Mouse (Mus musculus) gastrocnemius, postnatal 14 days (tissue): ENCODE data around the gene Ano6. TPM values are rescaled to one million over a fixed set of nuclear protein-coding genes. Genes with fewer than 3 reads are reported as not detected.

Experiments
- DNase-seq: peaks from one replicate; pipeline ENCODE4 v3.0.0; 2021; ENCODE audit warnings: mixed read lengths
- intact Hi-C: fragments of 180-260 bp; cut with DNase I; formaldehyde crosslinking; loops from one replicate; pipeline ENCODE4 v1.15.1; 2025; ENCODE audit warnings: low total_unique reads
- long read RNA-seq, 2 experiments: library from polyadenylated mRNA; stranded (forward); transcript quantifications; one replicate each; pipeline ENCODE4 v2.0.0; 2021
- total RNA-seq, 2 experiments: library from RNA; stranded (reverse); gene quantifications; 2 replicates each; pipeline ENCODE4 v1.2.3; 2021

Ano6 gene
- 10 to 100 TPM; 41.5 to 51.9 TPM for total RNA-seq
- long read RNA-seq, experiment 1, full-length matches to known transcripts, result 16 of 23 reads
- long read RNA-seq, experiment 1, partial matches to known transcripts, result 5 of 23 reads
- long read RNA-seq, experiment 1, other reads (novel, unspliced or antisense), result 2 of 23 reads
- long read RNA-seq, experiment 2, full-length matches to known transcripts, result 18 of 31 reads
- long read RNA-seq, experiment 2, partial matches to known transcripts, result 7 of 31 reads
- long read RNA-seq, experiment 2, other reads (novel, unspliced or antisense), result 6 of 31 reads

DNA sequence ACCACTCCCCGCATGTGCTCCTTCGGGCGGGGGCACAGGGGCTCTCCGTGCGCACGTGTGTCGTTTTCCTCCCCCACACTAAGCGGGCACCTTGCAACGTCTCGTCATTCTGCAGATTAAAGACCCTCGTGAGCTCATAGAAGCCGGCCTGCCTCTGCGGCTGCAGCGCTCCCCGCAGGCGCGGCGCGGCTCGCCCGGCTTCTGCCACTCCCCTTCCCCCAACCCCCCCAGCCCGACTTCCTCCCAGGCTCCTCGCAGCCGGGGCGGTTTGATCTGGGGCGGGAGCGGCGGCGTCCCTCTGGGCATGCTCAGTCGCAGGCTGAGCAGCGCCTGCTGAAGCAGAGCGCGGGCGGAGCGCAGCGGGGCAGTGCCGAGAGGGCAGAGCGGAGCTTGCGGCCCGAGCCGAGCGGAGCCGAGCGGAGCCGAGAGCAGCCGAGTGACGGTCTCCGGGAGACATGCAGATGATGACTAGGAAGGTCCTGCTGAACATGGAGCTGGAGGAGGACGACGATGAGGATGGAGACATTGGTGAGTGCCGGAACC, at the start of gene Ano6:
TSS of gene Ano6 (plus strand) at position 315 of the 543 bp plus-strand sequence.
- peak; percentile 95 for DNase-seq
- intact Hi-C loops, result loop anchor here (10.0 kb wide), 1 partner anchor 54 kb away; no protein-coding TSS in a partner anchor

DNA sequence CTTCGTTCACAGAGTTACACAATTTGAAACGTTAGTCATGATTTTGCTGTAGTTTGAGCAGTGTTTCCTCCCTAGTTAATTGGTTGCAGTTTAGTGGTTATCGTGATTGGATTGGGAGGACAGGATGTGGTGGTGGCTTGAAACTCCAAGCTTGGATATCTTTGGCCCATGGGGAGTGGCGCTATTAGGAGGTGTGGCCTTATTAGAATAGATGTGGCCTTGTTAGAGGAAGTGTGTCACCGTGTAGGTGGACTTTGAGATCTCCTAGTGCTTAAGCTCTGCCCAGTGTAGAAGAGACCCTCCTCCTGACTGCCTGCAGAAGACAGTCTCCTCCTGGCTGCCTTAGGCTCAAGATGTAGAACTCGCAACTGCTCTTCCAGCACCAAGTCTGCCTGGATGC, 47.7 kb upstream of the Ano6 start:
- intact Hi-C loops, result no loop called here
- no peak for DNase-seq

GRCm38 (mm10) chr15:95743856-95744255, 46.8 kb upstream of the Ano6 start:
- intact Hi-C loops, result no loop called here
- no peak for DNase-seq

GRCm38 (mm10) chr15:95745346-95746106, 45.1 kb upstream of the Ano6 start:
- intact Hi-C loops, result no loop called here

GRCm38 (mm10) chr15:95746513-95746912, 44.1 kb upstream of the Ano6 start:
- intact Hi-C loops, result no loop called here
- DNase-seq, result no peak

More at GRCm38 (mm10) chr15:95745346-95746106, 45.1 kb upstream of the Ano6 start:
- DNase-seq, result no peak

GRCm38 (mm10) chr15:95746955-95747931, 43.4 kb upstream of the Ano6 start:
- intact Hi-C loops, result no loop called here
- no peak for DNase-seq

GRCm38 (mm10) chr15:95749216-95749615, 41.4 kb upstream of the Ano6 start:
- DNase-seq, result no peak
- intact Hi-C loops, result no loop called here

- DNase-seq, result no peak
- intact Hi-C loops, result no loop called here
Observed at GRCm38 (mm10) chr15:95750038-95750437, 40.6 kb upstream of the Ano6 start.

DNA sequence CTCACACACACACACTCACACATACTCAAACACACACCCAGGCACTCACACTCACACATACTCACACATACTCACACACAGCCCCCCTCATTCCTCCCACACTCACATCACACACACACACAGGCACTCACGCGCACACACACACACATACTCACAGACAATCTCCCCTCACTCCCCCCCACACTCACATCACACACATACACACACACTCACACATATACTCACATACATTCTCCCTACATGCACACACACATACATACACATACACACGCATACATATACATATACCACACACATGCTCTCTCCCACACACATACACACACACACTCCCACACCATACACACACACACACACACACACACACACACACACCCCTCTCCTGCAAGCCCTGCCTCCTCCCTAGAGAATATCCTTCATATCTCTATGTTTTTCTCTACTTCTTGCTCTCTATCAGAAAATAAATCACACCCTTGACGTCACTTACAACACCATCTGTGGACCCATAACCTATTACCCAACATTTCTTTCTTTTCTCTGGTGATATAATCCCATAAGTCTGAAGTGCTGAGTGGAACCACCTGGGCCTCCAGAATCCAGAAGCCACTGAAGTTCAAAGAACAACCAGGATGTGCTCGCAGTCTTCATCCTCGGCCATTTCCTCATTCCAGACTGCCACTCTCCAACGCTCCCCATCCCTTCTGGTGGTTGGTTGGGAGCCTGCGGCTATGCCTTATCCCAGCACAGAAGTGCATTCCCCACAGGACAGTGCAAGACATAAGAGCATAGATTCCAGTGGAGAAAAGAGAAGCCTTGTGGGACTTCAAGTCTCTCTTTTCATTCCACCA, 38.6 kb upstream of the Ano6 start:
- no peak for DNase-seq
- intact Hi-C loops, result no loop called here

GRCm38 (mm10) chr15:95752677-95753019, 38.0 kb upstream of the Ano6 start:
- intact Hi-C loops, result no loop called here
- no peak for DNase-seq

- intact Hi-C loops, result no loop called here
- no peak for DNase-seq
Observed at GRCm38 (mm10) chr15:95753031-95753430, 37.6 kb upstream of the Ano6 start.

DNA sequence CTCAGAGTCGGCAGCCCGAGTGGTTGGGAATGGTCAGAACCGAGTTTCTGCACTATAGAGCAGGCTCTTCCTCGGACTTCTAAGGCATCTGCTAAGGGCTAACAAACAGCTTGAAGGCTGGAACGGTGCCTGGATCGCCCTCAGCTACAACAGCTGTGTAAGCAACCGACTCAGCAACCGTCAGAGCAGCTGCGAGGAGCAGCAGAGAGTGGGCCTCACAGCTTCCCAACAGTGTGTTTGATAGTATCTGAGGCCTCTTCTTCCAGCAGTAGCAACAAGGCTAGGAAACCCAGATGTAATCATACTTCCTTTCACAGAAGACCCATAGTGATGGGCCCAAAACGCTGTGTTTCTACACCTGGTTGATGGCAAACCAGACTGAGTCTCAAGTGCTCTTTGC, 33.5 kb upstream of the Ano6 start:
- intact Hi-C loops, result no loop called here
- peak; percentile 88 for DNase-seq

- DNase-seq, result no peak
- intact Hi-C loops, result no loop called here
Observed at GRCm38 (mm10) chr15:95758069-95758468, 32.6 kb upstream of the Ano6 start.

- intact Hi-C loops, result no loop called here
- no peak for DNase-seq
Observed at GRCm38 (mm10) chr15:95758696-95759434, 31.8 kb upstream of the Ano6 start.

DNA sequence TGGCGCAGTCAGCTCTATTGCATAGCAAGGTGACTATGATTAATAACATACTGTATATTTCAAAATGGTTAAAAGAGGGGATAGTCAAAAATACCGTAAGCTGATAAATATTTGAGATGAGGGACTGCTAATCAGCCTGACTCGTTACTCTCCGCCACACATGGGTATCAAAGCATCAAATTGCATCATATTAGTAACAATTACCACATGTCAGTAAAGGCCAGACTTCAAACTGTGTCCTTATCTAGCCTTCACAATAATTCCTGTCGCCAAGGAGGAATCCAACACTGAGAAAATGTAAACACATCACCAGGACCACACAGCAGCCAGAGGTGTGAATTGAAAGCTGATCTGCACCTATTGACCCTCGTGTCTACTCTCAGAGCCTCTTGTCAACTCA, 30.8 kb upstream of the Ano6 start:
- no peak for DNase-seq
- intact Hi-C loops, result no loop called here

GRCm38 (mm10) chr15:95761420-95761819, 29.2 kb upstream of the Ano6 start:
- DNase-seq, result no peak
- intact Hi-C loops, result no loop called here

GRCm38 (mm10) chr15:95762661-95763303, 27.9 kb upstream of the Ano6 start:
- intact Hi-C loops, result no loop called here
- DNase-seq, result peak; percentile 83

GRCm38 (mm10) chr15:95763464-95763863, 27.2 kb upstream of the Ano6 start:
- no peak for DNase-seq
- intact Hi-C loops, result no loop called here
